ENCODE assay signal across 12 mouse cellular contexts in the genomic region with DNA sequence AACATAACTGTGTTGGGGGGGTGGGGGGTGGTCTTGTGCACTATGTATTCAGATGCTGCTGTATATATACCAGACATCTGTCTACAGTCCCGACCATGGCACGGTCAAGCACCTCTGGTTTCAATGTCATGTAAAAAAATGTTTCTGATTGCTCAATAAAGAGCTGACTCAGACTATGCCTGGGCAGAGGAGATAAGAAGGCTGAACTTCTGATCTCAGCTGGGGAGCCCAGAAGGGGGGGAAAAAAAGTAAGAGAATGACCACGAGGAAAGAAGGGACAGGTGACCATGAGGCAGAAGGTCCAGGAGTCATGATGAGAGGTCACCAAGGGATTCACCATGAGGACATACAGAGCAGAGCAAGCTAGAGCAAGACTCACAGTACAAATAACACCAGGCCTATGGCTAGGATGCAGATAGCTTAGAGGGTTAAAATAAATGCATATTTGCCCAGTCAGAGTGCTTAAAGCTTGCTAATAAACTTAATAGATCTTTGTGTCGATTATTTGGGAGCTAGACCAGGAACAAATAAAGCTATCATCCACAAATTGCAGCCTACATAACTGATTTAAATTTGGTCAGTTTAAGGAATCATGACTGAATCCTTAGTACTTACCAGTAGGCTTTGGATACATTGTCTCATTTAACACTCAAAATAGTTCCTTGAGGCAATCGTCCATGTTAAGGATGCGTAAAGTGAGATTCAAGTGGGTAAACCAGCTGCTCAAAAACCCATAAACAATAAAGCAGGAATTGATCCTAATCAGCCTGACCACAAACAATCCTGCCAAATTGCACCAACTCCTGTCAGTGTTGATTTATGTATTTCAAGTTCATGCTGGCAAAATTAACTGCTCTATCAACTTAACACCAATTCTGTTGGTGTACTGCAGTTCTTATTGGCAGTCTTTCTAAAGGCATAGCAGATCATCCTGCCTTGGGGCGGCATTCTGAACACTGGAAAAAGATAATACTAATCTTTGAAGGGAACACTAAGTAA. TPM values are rescaled to one million over a fixed set of nuclear protein-coding genes. Genes with fewer than 3 reads are reported as not detected.
DNase-seq lines count a peak whose midpoint lies in the region; ATAC-seq and TF ChIP-seq lines count a peak whose summit lies in the region.
"Had no signal": no experiment of that assay in that cellular context is flagged by ENCODE, and none has a peak within 500 bp of the region (broad histone marks: within the 10 kb centered on the region; RNA-seq: fewer than 3 reads in every experiment).

No protein-coding gene starts in this region.

- TF ChIP-seq POLR2A in thymus, adult 2 months (IDR thresholded peaks at IDR 0.05; ENCODE audit: control insufficient read depth, extremely low read depth, insufficient read depth, low read length, poor library complexity) = no peak

- no peak for TF ChIP-seq CTCF in thymus, adult 2 months (IDR thresholded peaks at IDR 0.05; ENCODE audit: borderline replicate concordance, control insufficient read depth, extremely low read depth, insufficient read depth, low read length, poor library complexity)

- no peaks in the 10 kb centered on the region for H3K27me3 ChIP-seq in liver, embryonic 15.5 days
- H3K27me3 ChIP-seq in forebrain, embryonic 12.5 days = 0 out of 2 replicates have a peak, but pooled peaks cover 6% of the 10 kb centered on the region
- H3K27me3 ChIP-seq in thymus, adult 2 months (ENCODE audit: control insufficient read depth, insufficient read depth, low read length) = no peaks in the 10 kb centered on the region
- H3K27me3 ChIP-seq: neural tube, embryonic 15.5 days had no signal

- peak; percentile 61 to 86 for DNase-seq in adrenal gland, adult (ENCODE audit: inconsistent age in 2 of 2, low spot score in 1 of 2)
- no peak for DNase-seq in adrenal gland, postnatal 25 days
- DNase-seq in 416B (ENCODE audit: low read depth) = peak; percentile 98
- DNase-seq in gastrocnemius, adult 18-20 months (ENCODE audit: low spot score) = no peak
- no peak for DNase-seq in thymus, adult 2 months
- DNase-seq: cerebellum, adult 9-11 months; kidney, postnatal 10 days had no signal

- peak overlapping the region; percentile 7; the same call in 1 of the 2 replicates for H3K9ac ChIP-seq in liver, embryonic 15.5 days
- H3K9ac ChIP-seq in forebrain, embryonic 12.5 days = no peak overlapping the region
- H3K9ac ChIP-seq: neural tube, embryonic 15.5 days had no signal

- peak overlapping the region; percentile 0 for H3K4me3 ChIP-seq in liver, embryonic 15.5 days (replicated peaks)
- H3K4me3 ChIP-seq in forebrain, embryonic 12.5 days (replicated peaks) = no peak overlapping the region
- no peak overlapping the region for H3K4me3 ChIP-seq in thymus, adult 2 months (ENCODE audit: control insufficient read depth, insufficient read depth, low read length)
- H3K4me3 ChIP-seq: forebrain, embryonic 10.5 days; neural tube, embryonic 15.5 days had no signal

- H3K4me2 ChIP-seq in liver, embryonic 15.5 days = peak overlapping the region; percentile 42
- no peak overlapping the region for H3K4me2 ChIP-seq in forebrain, embryonic 12.5 days
- H3K4me2 ChIP-seq: neural tube, embryonic 15.5 days had no signal

- peak overlapping the region; percentile 77 for H3K27ac ChIP-seq in liver, embryonic 15.5 days (replicated peaks)
- H3K27ac ChIP-seq in forebrain, embryonic 12.5 days = no peak overlapping the region
- H3K27ac ChIP-seq in thymus, adult 2 months (ENCODE audit: control insufficient read depth, insufficient read depth, low read length) = no peak overlapping the region
- H3K27ac ChIP-seq: forebrain, embryonic 10.5 days; neural tube, embryonic 15.5 days had no signal

- H3K9me3 ChIP-seq in liver, embryonic 15.5 days (replicated peaks) = 0 out of 2 replicates have a peak, but pooled peaks cover 3% of the 10 kb centered on the region
- peaks cover under 1% of the 10 kb centered on the region; the same call in 1 of the 2 replicates for H3K9me3 ChIP-seq in forebrain, embryonic 12.5 days
- H3K9me3 ChIP-seq: neural tube, embryonic 15.5 days had no signal

- peak; percentile 87 for ATAC-seq in erythroblast, adult 5-6 weeks (replicated peaks; ENCODE audit: low FRiP score, poor library complexity, severe bottlenecking)
- ATAC-seq in liver, embryonic 15.5 days (ENCODE audit: insufficient read depth) = peak; percentile 88
- no peak for ATAC-seq in forebrain, embryonic 12.5 days (ENCODE audit: low FRiP score)

- no peaks in the 10 kb centered on the region for H3K36me3 ChIP-seq in liver, embryonic 15.5 days (replicated peaks)
- no peaks in the 10 kb centered on the region for H3K36me3 ChIP-seq in forebrain, embryonic 12.5 days (replicated peaks)
- no peaks in the 10 kb centered on the region; the same call in 1 of the 2 replicates for H3K36me3 ChIP-seq in thymus, adult 2 months (ENCODE audit: control insufficient read depth, insufficient read depth, low read length)
- H3K36me3 ChIP-seq: forebrain, embryonic 10.5 days; neural tube, embryonic 15.5 days had no signal

- 19% methylated on average over 7 of the region's 7 CpGs for WGBS in liver, embryonic 15.5 days (ENCODE audit: insufficient replicate concordance)
- 84% methylated on average over 7 of the region's 7 CpGs for WGBS in forebrain, embryonic 12.5 days
- 72% methylated on average over 7 of the region's 7 CpGs for WGBS in thymus, adult 2 months

- peaks cover 59% of the 10 kb centered on the region for H3K4me1 ChIP-seq in liver, embryonic 15.5 days (replicated peaks)
- peaks cover 15% of the 10 kb centered on the region for H3K4me1 ChIP-seq in forebrain, embryonic 12.5 days
- H3K4me1 ChIP-seq in thymus, adult 2 months (replicated peaks; ENCODE audit: control insufficient read depth, insufficient read depth, low read length) = peaks cover 7% of the 10 kb centered on the region

RNA-seq across cellular contexts. Expression of a gene that starts 5.1 kb away (rescaled TPM):
- 39.3 and 40.0 TPM in 2 replicates for total RNA-seq in adrenal gland, postnatal 25 days (2021)
- total RNA-seq in erythroblast, adult 5-6 weeks (2015; ENCODE audit: low replicate concordance) = 81.5 and 97.8 TPM in 2 replicates
- total RNA-seq in erythroblast, adult 5-6 weeks (2017; ENCODE audit: low replicate concordance) = 63.0 and 71.8 TPM in 2 replicates
- polyA plus RNA-seq in liver, embryonic 15.5 days (2015; fragmentation: Nextera tagmentation; extraction: Ambion mirVana) = 16.9 and 17.8 TPM in 2 replicates
- total RNA-seq in gastrocnemius, adult 18-20 months (2021) = 1 to 10 TPM; 2.6 to 2.7 TPM
- 9.1 and 10.9 TPM in 2 replicates for polyA plus RNA-seq in forebrain, embryonic 12.5 days (2016; fragmentation: Nextera tagmentation; extraction: Ambion mirVana)
- polyA plus RNA-seq in thymus, adult 2 months (2012; rRNA removed) = 55.0 and 61.2 TPM in 2 replicates

RNA-seq across cellular contexts. Expression of a gene that starts 5.3 kb away (rescaled TPM):
- 0.62 and 1.1 TPM in 2 replicates for total RNA-seq in adrenal gland, postnatal 25 days (2021)
- total RNA-seq in erythroblast, adult 5-6 weeks (2015; ENCODE audit: low replicate concordance) = 1.3 and 4.8 TPM in 2 replicates
- total RNA-seq in erythroblast, adult 5-6 weeks (2017; ENCODE audit: low replicate concordance) = 3.0 and 3.6 TPM in 2 replicates
- 0.15 and 0.17 TPM in 2 replicates for polyA plus RNA-seq in liver, embryonic 15.5 days (2015; fragmentation: Nextera tagmentation; extraction: Ambion mirVana)
- total RNA-seq in gastrocnemius, adult 18-20 months (2021) = not detected
- 0.36 and 0.47 TPM in 2 replicates for polyA plus RNA-seq in forebrain, embryonic 12.5 days (2016; fragmentation: Nextera tagmentation; extraction: Ambion mirVana)
- 2.0 and 2.8 TPM in 2 replicates for polyA plus RNA-seq in thymus, adult 2 months (2012; rRNA removed)

Comparison
In these comparisons a context has a peak if more than half of its experiments do, and no peak if none do; other contexts are left out.
1. DNase-seq: peak in adrenal gland, adult (2 of 2) and 416B (single experiment); none in adrenal gland, postnatal 25 days (single experiment), gastrocnemius, adult 18-20 months (single experiment) and thymus, adult 2 months (single experiment).
2. RNA of a gene that starts 5.1 kb away (total RNA-seq): 63.0 to 97.8 TPM in erythroblast, adult 5-6 weeks and 39.3 to 40.0 TPM in adrenal gland, postnatal 25 days; 2.6 to 2.7 TPM in gastrocnemius, adult 18-20 months; every median in the first group is over 10 times any median in the second.